Mouse (Mus musculus) kidney, postnatal 0 days (tissue): ENCODE data around the gene Apoa1. TPM values are rescaled to one million over a fixed set of nuclear protein-coding genes. Genes with fewer than 3 reads are reported as not detected.

ENCODE experiments used
- ATAC-seq: fragments of 200-750 bp; cut with Nextera tagmentation; replicated peaks from 2 replicates; pipeline ENCODE4 v1.8.0; 2017; ENCODE audit warnings: low read depth, moderate number of reproducible peaks, moderate TSS enrichment, moderate library complexity; ENCODE audit not compliant: low FRiP score
- DNase-seq: peaks from one replicate; pipeline ENCODE4 v3.0.0-alpha.2; 2016; ENCODE audit warnings: low spot score
- H3K27ac ChIP-seq: fragments of 300-500 bp; sonication (generic); 2 replicates; pipeline ENCODE4 v1.5.1; 2014; ENCODE audit warnings: mild to moderate bottlenecking
- H3K27me3 ChIP-seq: fragments of 300-500 bp; sonication (generic); 2 replicates; pipeline ENCODE4 v1.6.1; 2014; ENCODE audit warnings: low read length, mixed read lengths; ENCODE audit not compliant: insufficient read depth
- H3K36me3 ChIP-seq: fragments of 300-500 bp; sonication (generic); 2 replicates; pipeline ENCODE4 v1.6.1; 2014; ENCODE audit warnings: low read length, mixed read lengths; ENCODE audit not compliant: insufficient read depth
- H3K4me1 ChIP-seq: fragments of 300-500 bp; sonication (generic); replicated peaks from 2 replicates; pipeline ENCODE4 v1.6.1; 2014; ENCODE audit warnings: antibody characterized with exemption, low read length, mixed read lengths; ENCODE audit not compliant: insufficient read depth
- H3K4me2 ChIP-seq: fragments of 300-500 bp; sonication (generic); 2 replicates; pipeline ENCODE4 v1.6.1; 2014; ENCODE audit warnings: mild to moderate bottlenecking, low read length, moderate library complexity, mixed read lengths
- H3K4me3 ChIP-seq: fragments of 300-500 bp; sonication (generic); replicated peaks from 2 replicates; pipeline ENCODE4 v1.5.1; 2014; ENCODE audit warnings: low read depth, low read length
- H3K9ac ChIP-seq: fragments of 300-500 bp; sonication (generic); 2 replicates; pipeline ENCODE4 v1.6.1; 2014; ENCODE audit warnings: low read depth, low read length
- H3K9me3 ChIP-seq: fragments of 300-500 bp; sonication (generic); replicated peaks from 2 replicates; pipeline ENCODE4 v1.6.1; 2016; ENCODE audit warnings: low read length, inconsistent platforms, mixed read lengths
- CTCF ChIP-seq: IDR thresholded peaks from 2 replicates; pipeline ENCODE4 v1.5.1; 2016; ENCODE audit warnings: antibody characterized with exemption, low read depth, mild to moderate bottlenecking, moderate library complexity
- WGBS: fragments of 180-500 bp; shearing (Covaris S2); extraction: QIAGEN DNeasy Blood & Tissue Kit; methylation state at CpG from one replicate; pipeline ENCODE4 v1.1.7; 2014; 5-methylcytosine and 5-hydroxymethylcytosine counted together
- polyA plus RNA-seq: library from polyadenylated mRNA; unstranded; fragments of >200 nt; fragmentation: Nextera tagmentation; extraction: Ambion mirVana; gene quantifications from 2 replicates; pipeline ENCODE4 v1.2.1, GENCODE M21; 2015

Gene Apoa1
- polyA plus RNA-seq, 1 experiment from 2014 or later, result 5.5 TPM

DNA sequence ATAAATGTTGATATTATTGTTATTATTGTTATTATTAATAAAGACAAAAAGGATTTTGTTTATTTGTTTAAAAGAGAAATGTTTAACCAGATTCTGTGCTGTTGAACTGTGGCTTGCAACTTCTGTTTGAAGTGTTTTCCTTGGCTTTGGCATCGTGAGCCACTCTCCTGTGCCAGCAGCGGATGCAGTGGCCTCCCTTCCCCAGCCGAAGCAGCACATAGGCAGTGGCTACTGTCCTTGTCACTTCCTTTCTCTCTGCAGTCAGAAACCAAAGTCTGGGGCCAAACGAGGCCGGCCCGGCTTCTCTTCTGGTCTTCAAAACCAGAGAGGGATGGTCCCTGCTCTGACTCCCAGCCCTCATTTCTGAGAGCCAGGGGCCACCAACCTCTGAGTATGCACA lies 5.3 kb upstream of the Apoa1 start:
- 82% methylated on average over 6 of the region's 6 CpGs for WGBS
- H3K27ac ChIP-seq, result no peak overlapping the region

DNA sequence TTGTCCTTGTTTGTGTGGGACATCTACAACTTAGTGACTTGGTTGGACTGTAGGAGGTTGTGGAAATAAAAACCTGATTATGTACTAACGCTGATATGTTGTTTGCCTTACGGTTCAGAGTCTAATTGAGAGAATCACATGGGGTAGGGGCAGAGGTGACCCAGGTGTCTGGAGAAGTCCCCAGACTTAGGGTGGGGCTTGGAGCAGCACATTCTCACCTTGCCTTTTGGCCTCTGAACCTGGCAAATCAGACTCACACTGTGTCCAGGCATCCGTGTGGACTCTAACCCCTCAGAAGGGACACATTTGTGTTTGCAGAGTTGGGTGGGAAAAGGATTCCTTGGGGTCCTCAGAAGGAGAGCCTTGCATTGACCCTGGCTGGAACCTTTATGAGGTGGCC lies 4.3 kb upstream of the Apoa1 start:
- no peaks in the 10 kb centered on the region for H3K27me3 ChIP-seq
- TF ChIP-seq CTCF, result no peak
- no peak overlapping the region for H3K4me2 ChIP-seq
- WGBS, result 56% methylated on average over 3 of the region's 3 CpGs
- DNase-seq (no peak), ATAC-seq (no peak)
- no peak overlapping the region for H3K27ac ChIP-seq
- no peaks in the 10 kb centered on the region for H3K9me3 ChIP-seq
- no peak overlapping the region for H3K4me3 ChIP-seq
- H3K9ac ChIP-seq, result no peak overlapping the region
- H3K36me3 ChIP-seq, result peaks cover 25% of the 10 kb centered on the region
- H3K4me1 ChIP-seq, result no peaks in the 10 kb centered on the region

More for the DNA sequence above, 5.3 kb upstream of the Apoa1 start:
- Histone ChIP-seq H3K27me3 (no peaks in the 10 kb centered on the region), H3K9me3 (no peaks in the 10 kb centered on the region), H3K4me2 (no peak overlapping the region), H3K36me3 (peaks cover 25% of the 10 kb centered on the region), H3K9ac (no peak overlapping the region), H3K4me3 (no peak overlapping the region), H3K4me1 (no peaks in the 10 kb centered on the region)
- DNase-seq (no peak), ATAC-seq (no peak)
- TF ChIP-seq CTCF, result no peak

DNA sequence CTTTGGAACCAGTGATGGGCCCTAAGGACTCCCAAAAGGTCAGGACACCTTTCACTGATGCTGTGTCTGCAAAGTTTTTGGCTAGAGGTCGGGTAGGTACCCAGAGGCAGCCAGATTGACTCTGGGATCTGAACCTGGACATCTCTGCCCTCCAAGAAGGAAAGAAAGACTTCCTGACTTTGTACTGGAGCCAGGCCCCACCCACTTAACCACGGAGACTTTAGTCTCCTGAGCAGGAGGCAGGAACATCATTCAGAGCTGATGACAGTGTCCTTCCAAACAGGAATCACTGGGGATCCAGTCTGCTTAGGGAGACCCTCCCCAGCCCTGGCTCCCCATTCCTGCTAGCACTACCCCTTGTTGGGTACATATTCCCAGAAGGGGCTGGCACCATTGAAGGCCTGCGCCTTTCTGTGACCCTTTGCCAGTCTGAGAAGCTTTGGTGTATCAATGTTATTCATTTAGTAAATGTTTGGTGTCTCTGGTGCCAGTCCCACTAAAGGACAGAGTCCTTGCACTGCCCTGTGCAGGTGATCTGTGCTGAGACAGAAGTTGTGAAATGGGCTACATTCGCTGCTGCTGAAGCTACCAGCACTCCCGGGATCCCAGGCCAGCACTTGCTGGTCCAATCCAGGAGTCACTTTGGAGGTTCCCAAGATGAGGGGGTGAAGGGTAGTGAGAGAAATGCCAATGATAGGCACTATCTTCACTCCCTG lies 3.3 kb upstream of the Apoa1 start:
- H3K27ac ChIP-seq, result no peak overlapping the region
- WGBS, result 55% methylated on average over 5 of the region's 5 CpGs
- TF ChIP-seq CTCF, result no peak
- H3K27me3 ChIP-seq, result no peaks in the 10 kb centered on the region
- DNase-seq (no peak), ATAC-seq (no peak)
- H3K9ac ChIP-seq, result no peak overlapping the region
- H3K4me1 ChIP-seq, result no peaks in the 10 kb centered on the region
- H3K36me3 ChIP-seq, result peaks cover 18% of the 10 kb centered on the region
- H3K4me3 ChIP-seq, result no peak overlapping the region
- H3K4me2 ChIP-seq, result no peak overlapping the region
- H3K9me3 ChIP-seq, result no peaks in the 10 kb centered on the region

DNA sequence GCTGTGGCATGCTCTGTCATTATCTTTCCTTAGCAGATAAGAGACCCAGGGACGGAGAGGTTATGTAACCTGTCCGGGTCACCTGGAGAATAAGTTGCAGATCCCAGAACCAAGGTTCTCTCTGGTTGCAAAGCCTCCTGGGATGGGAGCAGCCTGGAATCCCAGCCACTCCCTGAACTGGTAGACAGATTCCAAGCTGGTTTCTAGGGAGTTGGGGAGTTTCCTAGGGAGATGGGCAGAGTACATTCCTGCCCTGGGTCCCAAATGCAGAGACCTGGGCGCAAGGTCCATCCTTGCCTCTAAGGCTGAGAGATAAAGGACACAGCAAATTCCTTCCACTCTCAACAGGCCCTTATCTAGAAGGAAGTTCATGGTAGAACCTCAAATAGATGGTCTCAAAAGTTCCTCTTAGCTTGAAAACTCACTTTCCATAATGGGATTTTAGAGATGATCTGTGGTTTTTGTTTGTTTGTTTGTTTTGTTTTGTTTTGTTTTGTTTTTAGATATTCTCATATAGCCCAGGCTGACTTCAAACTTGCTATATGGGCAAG lies 1.2 kb upstream of the Apoa1 start:
- no peak overlapping the region for H3K27ac ChIP-seq
- 89% methylated on average over 3 of the region's 3 CpGs for WGBS
- no peaks in the 10 kb centered on the region for H3K9me3 ChIP-seq
- TF ChIP-seq CTCF, result no peak
- H3K4me1 ChIP-seq, result peaks cover 6% of the 10 kb centered on the region; the same call in 1 of the 2 replicates
- H3K4me2 ChIP-seq, result no peak overlapping the region
- H3K27me3 ChIP-seq, result no peaks in the 10 kb centered on the region
- H3K4me3 ChIP-seq, result no peak overlapping the region
- peaks cover under 1% of the 10 kb centered on the region; the same call in 1 of the 2 replicates for H3K36me3 ChIP-seq
- DNase-seq (no peak), ATAC-seq (no peak)
- H3K9ac ChIP-seq, result no peak overlapping the region

DNA sequence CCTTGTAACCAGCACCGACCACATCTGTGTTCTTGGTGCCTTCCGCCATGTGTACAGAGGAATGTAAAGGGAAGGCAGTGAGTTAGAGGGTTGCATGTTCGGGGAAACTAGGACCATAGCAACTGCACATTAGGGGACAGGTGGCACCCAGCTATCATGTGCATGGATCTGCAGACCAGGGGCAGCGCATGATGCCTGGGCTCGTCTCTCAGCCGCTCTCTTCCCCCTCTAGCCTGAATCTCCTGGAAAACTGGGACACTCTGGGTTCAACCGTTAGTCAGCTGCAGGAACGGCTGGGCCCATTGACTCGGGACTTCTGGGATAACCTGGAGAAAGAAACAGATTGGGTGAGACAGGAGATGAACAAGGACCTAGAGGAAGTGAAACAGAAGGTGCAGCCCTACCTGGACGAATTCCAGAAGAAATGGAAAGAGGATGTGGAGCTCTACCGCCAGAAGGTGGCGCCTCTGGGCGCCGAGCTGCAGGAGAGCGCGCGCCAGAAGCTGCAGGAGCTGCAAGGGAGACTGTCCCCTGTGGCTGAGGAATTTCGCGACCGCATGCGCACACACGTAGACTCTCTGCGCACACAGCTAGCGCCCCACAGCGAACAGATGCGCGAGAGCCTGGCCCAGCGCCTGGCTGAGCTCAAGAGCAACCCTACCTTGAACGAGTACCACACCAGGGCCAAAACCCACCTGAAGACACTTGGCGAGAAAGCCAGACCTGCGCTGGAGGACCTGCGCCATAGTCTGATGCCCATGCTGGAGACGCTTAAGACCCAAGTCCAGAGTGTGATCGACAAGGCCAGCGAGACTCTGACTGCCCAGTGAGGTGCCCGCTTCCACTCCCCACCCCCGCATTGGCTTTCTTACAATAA lies 1.4 kb downstream of the Apoa1 start:
- Histone ChIP-seq H3K27ac (no peak overlapping the region), H3K4me1 (peaks cover 6% of the 10 kb centered on the region; the same call in 1 of the 2 replicates), H3K9ac (peak overlapping the region; percentile 47), H3K27me3 (no peaks in the 10 kb centered on the region), H3K9me3 (no peaks in the 10 kb centered on the region), H3K36me3 (no peaks in the 10 kb centered on the region), H3K4me3 (peak overlapping the region; percentile 26), H3K4me2 (peak overlapping the region; percentile 64)
- WGBS, result 15% methylated on average over 37 of the region's 37 CpGs
- peak; percentile 95 for DNase-seq
- ATAC-seq, result peak; percentile 88
- peak; percentile 90 for TF ChIP-seq CTCF

DNA sequence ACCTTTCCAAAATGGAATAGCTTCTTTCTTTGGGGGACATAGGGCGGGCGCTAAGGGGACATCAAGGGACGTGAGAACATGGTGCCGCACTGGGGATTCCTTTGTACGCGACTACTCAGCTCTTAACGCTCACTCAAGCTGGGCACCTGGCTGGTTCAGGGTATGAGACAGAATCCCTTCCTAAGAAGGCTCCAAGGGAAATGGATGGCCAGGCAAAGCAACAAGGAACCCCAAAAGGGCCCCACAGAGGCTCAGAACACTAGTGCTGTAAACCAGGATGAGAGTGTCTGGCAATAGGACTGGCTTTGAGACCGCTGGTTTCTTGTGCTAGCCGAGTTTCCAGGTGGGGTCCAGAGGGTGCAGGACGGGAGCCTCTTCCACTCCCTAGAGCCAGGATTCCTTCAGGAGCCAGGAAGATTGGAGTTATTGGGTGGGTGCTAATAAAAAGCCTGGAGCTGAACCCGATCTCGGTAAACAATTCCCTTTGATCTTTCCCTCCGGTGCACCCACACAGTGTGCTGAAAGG lies 2.1 kb downstream of the Apoa1 start:
- ATAC-seq, result no peak
- WGBS, result 8% methylated on average over 13 of the region's 13 CpGs
- H3K9me3 ChIP-seq, result no peaks in the 10 kb centered on the region
- TF ChIP-seq CTCF, result no peak
- peak overlapping the region; percentile 26 for H3K4me3 ChIP-seq
- peaks cover 6% of the 10 kb centered on the region; the same call in 1 of the 2 replicates for H3K4me1 ChIP-seq
- peak overlapping the region; percentile 47; the same call in 1 of the 2 replicates for H3K9ac ChIP-seq
- DNase-seq, result no peak
- no peaks in the 10 kb centered on the region for H3K36me3 ChIP-seq
- H3K27ac ChIP-seq, result no peak overlapping the region
- H3K4me2 ChIP-seq, result peak overlapping the region; percentile 64
- H3K27me3 ChIP-seq, result no peaks in the 10 kb centered on the region
